Mouse (Mus musculus) limb, embryonic 11.5 days (tissue): ENCODE measurements around the gene Epha3. TPM values are rescaled to one million over a fixed set of nuclear protein-coding genes. Genes with fewer than 3 reads are reported as not detected.

Source experiments
- ATAC-seq: fragments of 200-750 bp; cut with Nextera tagmentation; 2 replicates; pipeline ENCODE4 v1.8.0; 2017; ENCODE audit warnings: low read depth; ENCODE audit not compliant: insufficient number of reproducible peaks, low FRiP score, low TSS enrichment
- DNase-seq: peaks from one replicate; pipeline ENCODE4 v3.0.0-alpha.2; 2015; ENCODE audit warnings: low spot score
- H3K27ac ChIP-seq: fragments of 300-500 bp; sonication (generic); replicated peaks from 2 replicates; pipeline ENCODE4 v1.5.1; 2014; ENCODE audit warnings: low read depth, mild to moderate bottlenecking, low read length
- H3K27me3 ChIP-seq: fragments of 300-500 bp; sonication (generic); 2 replicates; pipeline ENCODE4 v1.6.1; 2014; ENCODE audit warnings: mild to moderate bottlenecking, low read length, mixed read lengths; ENCODE audit not compliant: control insufficient read depth, insufficient read depth
- H3K36me3 ChIP-seq: fragments of 300-500 bp; sonication (generic); 2 replicates; pipeline ENCODE4 v1.6.1; 2014; ENCODE audit warnings: mild to moderate bottlenecking, low read length, moderate library complexity, mixed read lengths; ENCODE audit not compliant: control insufficient read depth, insufficient read depth
- H3K4me1 ChIP-seq: fragments of 300-500 bp; sonication (generic); 2 replicates; pipeline ENCODE4 v1.6.1; 2014; ENCODE audit warnings: low read length, mixed read lengths; ENCODE audit not compliant: control insufficient read depth, insufficient read depth
- H3K4me2 ChIP-seq: fragments of 300-500 bp; sonication (generic); 2 replicates; pipeline ENCODE4 v1.6.1; 2014; ENCODE audit warnings: low read depth, mild to moderate bottlenecking, moderate library complexity; ENCODE audit not compliant: severe bottlenecking
- H3K4me3 ChIP-seq: fragments of 300-500 bp; sonication (generic); 2 replicates; pipeline ENCODE4 v1.5.1; 2014; ENCODE audit warnings: low read depth, low read length
- H3K9ac ChIP-seq: fragments of 300-500 bp; sonication (generic); 2 replicates; pipeline ENCODE4 v1.6.1; 2014; ENCODE audit warnings: mild to moderate bottlenecking, low read length
- H3K9me3 ChIP-seq: fragments of 300-500 bp; sonication (generic); 2 replicates; pipeline ENCODE4 v1.6.1; 2016; ENCODE audit warnings: low read length; ENCODE audit not compliant: control insufficient read depth
- WGBS: fragments of 180-500 bp; shearing (Covaris S2); extraction: QIAGEN DNeasy Blood & Tissue Kit; methylation state at CpG from one replicate; pipeline ENCODE4 v1.1.7; 2014; 5-methylcytosine and 5-hydroxymethylcytosine counted together
- polyA plus RNA-seq: library from polyadenylated mRNA; unstranded; fragments of >200 nt; fragmentation: Nextera tagmentation; extraction: Ambion mirVana; gene quantifications from 2 replicates; pipeline ENCODE4 v1.2.1, GENCODE M21; 2014

The Epha3 gene
- polyA plus RNA-seq, 1 experiment from 2014 or later: 16.8 TPM

DNA sequence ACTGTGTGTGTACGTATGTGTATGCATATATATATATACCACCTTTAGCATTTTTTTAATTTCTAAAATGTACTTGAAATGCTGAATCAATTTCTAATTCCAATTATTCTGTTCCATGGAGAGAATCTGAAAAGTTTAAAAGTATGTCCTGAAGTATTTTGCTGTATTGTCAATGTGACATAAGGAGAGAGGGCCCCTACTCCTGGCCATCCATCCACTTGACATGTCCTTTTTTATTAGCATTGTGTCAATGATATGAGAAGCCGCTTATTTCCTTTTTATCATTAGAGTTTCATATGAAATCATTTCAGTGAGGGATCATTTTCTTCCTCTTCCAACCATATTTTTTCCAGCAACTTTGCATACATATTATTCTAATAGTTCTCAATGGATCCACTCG lies 58.0 kb downstream of the Epha3 start:
- H3K4me2 ChIP-seq: no peak overlapping the region
- no peak for DNase-seq
- no peaks in the 10 kb centered on the region for H3K36me3 ChIP-seq
- ATAC-seq: no peak
- no peak overlapping the region for H3K9ac ChIP-seq
- WGBS: 90% methylated on average over 3 of the region's 3 CpGs
- no peaks in the 10 kb centered on the region for H3K4me1 ChIP-seq
- no peaks in the 10 kb centered on the region for H3K9me3 ChIP-seq
- H3K27ac ChIP-seq: no peak overlapping the region
- H3K4me3 ChIP-seq: no peak overlapping the region
- H3K27me3 ChIP-seq: no peaks in the 10 kb centered on the region

DNA sequence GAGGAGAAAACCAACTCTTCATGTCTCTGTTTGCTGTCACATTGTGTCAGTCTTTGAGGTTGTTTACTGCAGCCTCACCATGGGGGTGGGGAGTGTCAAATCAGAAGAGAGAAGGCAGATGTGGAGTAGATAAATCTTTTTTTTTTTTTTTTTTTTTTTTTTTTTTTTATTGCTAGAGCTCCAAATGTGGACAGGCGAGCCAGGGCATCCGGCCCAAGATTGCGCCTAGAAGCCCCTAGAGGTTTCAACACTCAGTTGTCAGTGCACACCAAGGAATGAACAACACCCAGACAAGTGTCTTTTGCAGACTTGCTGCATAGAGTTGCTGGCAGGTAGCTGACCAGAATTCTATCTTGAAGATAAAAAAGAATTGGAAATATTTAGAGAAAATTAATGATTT lies 62.5 kb downstream of the Epha3 start:
- H3K36me3 ChIP-seq: no peaks in the 10 kb centered on the region
- H3K9ac ChIP-seq: no peak overlapping the region
- H3K4me3 ChIP-seq: no peak overlapping the region
- no peaks in the 10 kb centered on the region for H3K9me3 ChIP-seq
- no peak overlapping the region for H3K4me2 ChIP-seq
- H3K4me1 ChIP-seq: no peaks in the 10 kb centered on the region
- WGBS: 68% methylated on average over 3 of the region's 3 CpGs
- H3K27ac ChIP-seq: no peak overlapping the region
- ATAC-seq (no peak), DNase-seq (no peak)
- no peaks in the 10 kb centered on the region for H3K27me3 ChIP-seq

DNA sequence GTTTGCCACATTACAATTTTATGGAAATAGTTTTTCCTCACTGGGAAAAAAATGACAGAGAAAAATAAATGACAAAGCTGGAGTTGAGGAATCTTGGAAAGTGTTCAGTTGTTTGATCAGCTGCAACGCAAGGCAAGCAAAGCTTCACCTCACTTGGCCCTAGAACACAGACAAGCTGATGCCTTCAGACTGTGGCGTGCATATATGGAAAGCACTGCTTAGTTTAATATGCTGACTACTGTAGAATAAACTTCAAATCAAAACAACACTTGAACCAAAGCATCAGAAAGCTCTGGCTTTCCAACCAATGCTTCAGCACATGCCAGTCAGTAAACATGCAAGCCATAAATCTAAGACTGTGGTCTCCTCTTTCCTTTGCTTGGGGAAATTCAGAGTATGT lies 65.6 kb downstream of the Epha3 start:
- no peak overlapping the region for H3K4me2 ChIP-seq
- H3K9ac ChIP-seq: no peak overlapping the region
- H3K9me3 ChIP-seq: no peaks in the 10 kb centered on the region
- no peaks in the 10 kb centered on the region for H3K27me3 ChIP-seq
- H3K36me3 ChIP-seq: no peaks in the 10 kb centered on the region
- ATAC-seq: no peak
- no peaks in the 10 kb centered on the region for H3K4me1 ChIP-seq
- H3K27ac ChIP-seq: no peak overlapping the region
- DNase-seq: no peak
- 94% methylated on average over 2 of the region's 2 CpGs for WGBS
- no peak overlapping the region for H3K4me3 ChIP-seq

DNA sequence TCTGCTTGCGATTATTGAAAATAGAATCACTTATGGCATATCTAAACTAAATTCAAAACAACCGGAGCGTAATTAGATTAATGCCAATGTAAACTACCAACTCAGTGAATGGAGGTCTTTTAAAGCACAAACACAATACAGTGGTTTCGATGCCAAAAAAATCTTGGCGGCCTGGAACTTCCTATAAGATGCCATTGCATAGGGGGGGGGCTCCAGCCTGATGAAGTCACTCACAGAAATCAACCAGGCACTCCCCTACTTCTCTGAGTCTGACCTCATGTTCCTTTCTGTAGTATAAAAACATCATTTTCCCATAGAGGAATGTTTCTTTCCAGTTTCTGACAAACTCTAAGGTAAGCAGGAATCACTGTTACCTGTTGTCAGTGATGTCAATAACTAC lies 69.7 kb downstream of the Epha3 start:
- Histone ChIP-seq H3K27me3 (no peaks in the 10 kb centered on the region), H3K27ac (no peak overlapping the region), H3K4me1 (no peaks in the 10 kb centered on the region), H3K9ac (no peak overlapping the region), H3K4me3 (no peak overlapping the region), H3K36me3 (no peaks in the 10 kb centered on the region), H3K4me2 (no peak overlapping the region), H3K9me3 (no peaks in the 10 kb centered on the region)
- WGBS: 93% methylated on average over 5 of the region's 5 CpGs
- ATAC-seq: no peak
- DNase-seq: no peak

DNA sequence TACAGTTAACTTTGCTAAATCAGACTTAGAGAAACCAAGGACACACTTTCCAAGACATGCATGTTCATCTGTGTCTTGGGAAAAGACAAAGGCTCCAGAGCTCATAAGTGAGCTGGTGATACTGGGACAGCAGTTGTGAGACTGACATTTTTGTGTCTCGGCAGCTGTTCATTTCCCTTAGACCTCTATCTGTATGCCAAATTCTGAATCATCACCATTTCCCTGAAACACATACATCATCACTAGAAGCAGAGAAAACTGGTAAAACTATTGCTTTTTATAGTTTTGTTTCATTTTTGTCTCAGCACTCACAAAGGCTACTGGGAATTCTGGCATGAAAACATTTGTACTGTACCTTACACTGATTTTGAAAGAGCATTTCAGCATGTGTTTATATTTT lies 70.2 kb downstream of the Epha3 start:
- no peak overlapping the region for H3K27ac ChIP-seq
- H3K4me2 ChIP-seq: no peak overlapping the region
- 95% methylated on average over 1 of the region's 1 CpGs for WGBS
- DNase-seq: no peak
- ATAC-seq: no peak
- no peak overlapping the region for H3K9ac ChIP-seq
- H3K4me1 ChIP-seq: no peaks in the 10 kb centered on the region
- no peaks in the 10 kb centered on the region for H3K9me3 ChIP-seq
- no peaks in the 10 kb centered on the region for H3K27me3 ChIP-seq
- no peak overlapping the region for H3K4me3 ChIP-seq
- H3K36me3 ChIP-seq: no peaks in the 10 kb centered on the region

DNA sequence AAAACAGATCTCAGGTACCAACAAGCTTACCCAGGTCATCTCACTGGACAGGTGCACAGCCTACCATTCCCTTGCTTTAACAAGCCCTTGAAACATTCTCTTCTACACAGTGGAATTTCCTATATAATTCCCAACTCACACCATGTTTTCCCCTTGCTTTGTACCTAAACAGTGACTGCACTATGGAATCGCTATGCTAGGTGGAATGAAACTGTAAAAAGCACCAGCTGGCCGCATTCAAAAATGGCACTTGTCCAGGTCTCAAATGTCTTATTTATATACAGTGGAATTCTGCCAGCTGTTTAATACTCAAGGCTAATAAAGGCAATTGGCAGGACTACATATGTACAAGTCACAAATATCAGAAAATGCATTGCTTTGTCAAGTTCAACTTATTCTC lies 71.9 kb downstream of the Epha3 start:
- H3K9me3 ChIP-seq: no peaks in the 10 kb centered on the region
- no peak overlapping the region for H3K4me2 ChIP-seq
- no peaks in the 10 kb centered on the region for H3K36me3 ChIP-seq
- H3K4me1 ChIP-seq: no peaks in the 10 kb centered on the region
- no peak overlapping the region for H3K9ac ChIP-seq
- no peak for ATAC-seq
- 83% methylated on average over 2 of the region's 2 CpGs for WGBS
- H3K27me3 ChIP-seq: no peaks in the 10 kb centered on the region
- no peak overlapping the region for H3K27ac ChIP-seq
- DNase-seq: no peak
- no peak overlapping the region for H3K4me3 ChIP-seq

DNA sequence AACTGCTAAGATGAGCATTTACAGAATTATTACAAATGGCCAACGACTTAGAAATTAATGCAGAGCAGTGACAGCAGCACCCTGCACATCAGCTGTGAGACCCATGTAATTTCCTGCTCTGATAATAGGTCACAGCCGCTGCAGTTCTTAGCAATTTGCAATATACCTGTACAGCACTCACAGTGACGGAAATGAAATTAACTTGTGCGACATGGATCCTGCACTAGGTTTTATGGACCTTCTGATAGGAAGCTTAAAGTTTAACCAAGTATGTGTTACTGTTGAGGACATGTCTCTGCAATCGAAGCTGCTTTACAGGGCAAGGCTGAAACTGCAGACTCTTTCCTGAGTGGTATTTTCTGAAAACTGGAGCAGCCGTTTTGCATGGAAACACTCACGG lies 80.4 kb downstream of the Epha3 start:
- Histone ChIP-seq H3K27me3 (no peaks in the 10 kb centered on the region), H3K27ac (no peak overlapping the region), H3K4me3 (no peak overlapping the region), H3K4me2 (no peak overlapping the region), H3K4me1 (0 out of 2 replicates have a peak, but pooled peaks cover 3% of the 10 kb centered on the region), H3K9ac (no peak overlapping the region), H3K36me3 (no peaks in the 10 kb centered on the region), H3K9me3 (no peaks in the 10 kb centered on the region)
- 66% methylated on average over 7 of the region's 7 CpGs for WGBS
- ATAC-seq (no peak), DNase-seq (no peak)

DNA sequence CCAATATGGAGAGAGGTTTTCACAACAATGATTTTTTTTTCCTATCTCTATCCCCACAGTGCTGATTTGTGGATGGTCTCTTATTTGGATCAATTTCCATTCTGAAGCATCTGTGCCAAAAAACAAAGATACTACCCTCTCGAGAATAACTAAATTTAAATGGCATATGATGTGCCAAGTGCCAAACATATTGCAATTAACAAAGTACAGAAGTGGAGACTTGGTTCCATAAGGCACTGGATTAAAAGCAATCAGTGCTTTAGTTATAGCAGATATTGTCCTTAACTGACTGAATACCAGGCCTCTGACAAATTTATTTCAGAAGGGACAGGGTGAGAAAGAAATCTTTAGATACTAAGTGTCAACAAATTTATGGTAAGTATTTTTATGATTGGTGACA lies 81.9 kb downstream of the Epha3 start:
- H3K27ac ChIP-seq: no peak overlapping the region
- no peaks in the 10 kb centered on the region for H3K36me3 ChIP-seq
- no peak for ATAC-seq
- H3K4me2 ChIP-seq: no peak overlapping the region
- H3K9ac ChIP-seq: no peak overlapping the region
- DNase-seq: no peak
- H3K9me3 ChIP-seq: no peaks in the 10 kb centered on the region
- H3K4me1 ChIP-seq: 0 out of 2 replicates have a peak, but pooled peaks cover 3% of the 10 kb centered on the region
- H3K27me3 ChIP-seq: no peaks in the 10 kb centered on the region
- WGBS: 76% methylated on average over 1 of the region's 1 CpGs
- H3K4me3 ChIP-seq: no peak overlapping the region

DNA sequence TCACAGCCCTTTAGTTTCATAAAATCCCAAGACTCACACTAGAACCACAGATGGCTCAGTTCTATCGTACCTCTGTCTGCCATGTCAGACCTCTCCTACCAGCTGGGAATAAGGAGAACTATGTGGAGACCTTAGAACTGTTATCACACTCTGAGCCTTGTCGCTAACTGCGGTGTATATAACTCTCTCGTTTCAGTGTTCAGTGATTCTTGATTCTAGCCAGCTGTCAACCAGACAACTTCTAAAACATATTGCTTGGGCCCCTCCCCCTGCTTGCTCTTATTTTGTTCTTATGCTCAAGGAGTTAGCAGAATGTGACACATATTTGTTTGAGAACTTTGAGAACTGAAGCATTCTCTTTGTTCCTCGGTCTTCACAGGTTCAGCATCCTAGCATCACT lies 83.8 kb downstream of the Epha3 start:
- no peak overlapping the region for H3K27ac ChIP-seq
- H3K27me3 ChIP-seq: no peaks in the 10 kb centered on the region
- H3K36me3 ChIP-seq: no peaks in the 10 kb centered on the region
- no peaks in the 10 kb centered on the region for H3K9me3 ChIP-seq
- no peak overlapping the region for H3K4me3 ChIP-seq
- WGBS: 78% methylated on average over 5 of the region's 5 CpGs
- 0 out of 2 replicates have a peak, but pooled peaks cover 3% of the 10 kb centered on the region for H3K4me1 ChIP-seq
- H3K4me2 ChIP-seq: no peak overlapping the region
- ATAC-seq: no peak
- no peak for DNase-seq
- no peak overlapping the region for H3K9ac ChIP-seq
